Mouse (Mus musculus): ENCODE data around the gene Gal. TPM values are rescaled to one million over a fixed set of nuclear protein-coding genes. Genes with fewer than 3 reads are reported as not detected.
A peak's percentile ranks its signal among the peaks of the same experiment; 100 is the strongest.

Gene Gal
- polyA plus RNA-seq, 1 experiment: not detected

- Histone ChIP-seq H3K79me2 (ENCODE audit: control insufficient read depth, insufficient read depth) (no peaks in the 10 kb centered on the region), H3K36me3 (ENCODE audit: control insufficient read depth, insufficient read depth) (no peaks in the 10 kb centered on the region), H3K27me3 (ENCODE audit: control insufficient read depth, insufficient read depth, insufficient read length) (no peaks in the 10 kb centered on the region), H3K4me3 (ENCODE audit: insufficient read depth, poor library complexity, severe bottlenecking) (no peak overlapping the region), H3ac (ENCODE audit: control insufficient read depth, insufficient read length, low read depth) (no peak overlapping the region), H3K79me3 (ENCODE audit: low read depth) (no peaks in the 10 kb centered on the region)
- TF ChIP-seq USF1 (IDR thresholded peaks at IDR 0.05; ENCODE audit: low read depth) (no peak), MYOD1 (IDR thresholded peaks at IDR 0.05; ENCODE audit: control insufficient read depth, insufficient read length, low read depth) (peak; percentile 95)
Measured at GRCm38 (mm10) chr19:3419251-3419650, 4.9 kb upstream of the Gal start.

- no peaks in the 10 kb centered on the region for H3K27me3 ChIP-seq (ENCODE audit: control insufficient read depth, insufficient read depth, insufficient read length)
- no peaks in the 10 kb centered on the region for H3K79me2 ChIP-seq (ENCODE audit: control insufficient read depth, insufficient read depth)
- no peak overlapping the region for H3ac ChIP-seq (ENCODE audit: control insufficient read depth, insufficient read length, low read depth)
- TF ChIP-seq MAX (IDR thresholded peaks at IDR 0.05): no peak
- no peak for TF ChIP-seq MYOG (IDR thresholded peaks at IDR 0.05; ENCODE audit: control insufficient read depth, extremely low read depth, insufficient read length)
- TF ChIP-seq MYOD1 (IDR thresholded peaks at IDR 0.05; ENCODE audit: control insufficient read depth, insufficient read length, low read depth): no peak
- TF ChIP-seq USF1 (IDR thresholded peaks at IDR 0.05; ENCODE audit: low read depth): no peak
- no peak for TF ChIP-seq CEBPB (IDR thresholded peaks at IDR 0.05; ENCODE audit: low read depth)
- TF ChIP-seq CTCF (IDR thresholded peaks at IDR 0.05; ENCODE audit: control insufficient read depth, insufficient read depth, insufficient read length): no peak
- TF ChIP-seq FOSL1 (IDR thresholded peaks at IDR 0.05; ENCODE audit: insufficient read depth, low read length, poor library complexity, severe bottlenecking): no peak
- H3K79me3 ChIP-seq (ENCODE audit: low read depth): no peaks in the 10 kb centered on the region
- H3K4me3 ChIP-seq (ENCODE audit: insufficient read depth, poor library complexity, severe bottlenecking): no peak overlapping the region
- no peaks in the 10 kb centered on the region for H3K36me3 ChIP-seq (ENCODE audit: control insufficient read depth, insufficient read depth)
Measured at GRCm38 (mm10) chr19:3405531-3406281, 8.6 kb downstream of the Gal start.

DNA sequence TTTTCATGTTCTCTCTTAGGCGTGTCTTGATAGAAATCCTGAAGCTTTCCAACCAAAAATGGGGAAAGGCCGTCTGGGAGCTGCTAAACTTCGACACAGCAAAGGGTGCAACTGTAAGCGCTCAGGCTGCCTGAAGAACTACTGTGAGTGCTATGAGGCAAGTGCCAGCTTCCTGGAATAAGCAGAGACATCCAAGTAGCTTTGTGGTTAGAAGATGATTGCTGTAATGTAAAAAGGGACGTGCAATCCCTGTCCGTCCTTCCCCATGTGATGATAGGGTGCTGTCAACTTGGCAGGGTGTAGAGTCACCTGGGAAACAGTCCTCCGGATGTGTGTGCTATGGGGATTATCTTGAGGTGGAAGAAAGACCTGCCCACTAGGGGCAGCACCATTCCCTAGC, 10.3 kb downstream of the Gal start:
- H3K79me2 ChIP-seq (ENCODE audit: control insufficient read depth, insufficient read depth): no peaks in the 10 kb centered on the region
- H3K4me3 ChIP-seq (ENCODE audit: insufficient read depth, poor library complexity, severe bottlenecking): no peak overlapping the region
- H3K36me3 ChIP-seq (ENCODE audit: control insufficient read depth, insufficient read depth): no peaks in the 10 kb centered on the region
- TF ChIP-seq USF1 (IDR thresholded peaks at IDR 0.05; ENCODE audit: low read depth) (no peak), CTCF (IDR thresholded peaks at IDR 0.05; ENCODE audit: control insufficient read depth, insufficient read depth, insufficient read length) (no peak), MYOD1 (IDR thresholded peaks at IDR 0.05; ENCODE audit: control insufficient read depth, insufficient read length, low read depth) (no peak), MYOG (IDR thresholded peaks at IDR 0.05; ENCODE audit: control insufficient read depth, extremely low read depth, insufficient read length) (no peak), MAX (IDR thresholded peaks at IDR 0.05) (no peak), FOSL1 (IDR thresholded peaks at IDR 0.05; ENCODE audit: insufficient read depth, low read length, poor library complexity, severe bottlenecking) (no peak), CEBPB (IDR thresholded peaks at IDR 0.05; ENCODE audit: low read depth) (no peak)
- H3K27me3 ChIP-seq (ENCODE audit: control insufficient read depth, insufficient read depth, insufficient read length): no peaks in the 10 kb centered on the region
- H3K79me3 ChIP-seq (ENCODE audit: low read depth): no peaks in the 10 kb centered on the region
- H3ac ChIP-seq (ENCODE audit: control insufficient read depth, insufficient read length, low read depth): no peak overlapping the region

- Histone ChIP-seq H3K79me3 (ENCODE audit: low read depth) (no peaks in the 10 kb centered on the region), H3K4me3 (ENCODE audit: insufficient read depth, poor library complexity, severe bottlenecking) (no peak overlapping the region), H3K36me3 (ENCODE audit: control insufficient read depth, insufficient read depth) (no peaks in the 10 kb centered on the region), H3K27me3 (ENCODE audit: control insufficient read depth, insufficient read depth, insufficient read length) (no peaks in the 10 kb centered on the region), H3ac (ENCODE audit: control insufficient read depth, insufficient read length, low read depth) (no peak overlapping the region), H3K79me2 (ENCODE audit: control insufficient read depth, insufficient read depth) (no peaks in the 10 kb centered on the region)
- TF ChIP-seq CTCF (IDR thresholded peaks at IDR 0.05; ENCODE audit: control insufficient read depth, insufficient read depth, insufficient read length) (no peak), MYOG (IDR thresholded peaks at IDR 0.05; ENCODE audit: control insufficient read depth, extremely low read depth, insufficient read length) (no peak), FOSL1 (IDR thresholded peaks at IDR 0.05; ENCODE audit: insufficient read depth, low read length, poor library complexity, severe bottlenecking) (no peak)
Measured at GRCm38 (mm10) chr19:3402390-3402789, 12.0 kb downstream of the Gal start.

- TF ChIP-seq MAX (IDR thresholded peaks at IDR 0.05) (no peak), CTCF (IDR thresholded peaks at IDR 0.05; ENCODE audit: control insufficient read depth, insufficient read depth, insufficient read length) (no peak), MYOG (IDR thresholded peaks at IDR 0.05; ENCODE audit: control insufficient read depth, extremely low read depth, insufficient read length) (no peak), FOSL1 (IDR thresholded peaks at IDR 0.05; ENCODE audit: insufficient read depth, low read length, poor library complexity, severe bottlenecking) (no peak), MYOD1 (IDR thresholded peaks at IDR 0.05; ENCODE audit: control insufficient read depth, insufficient read length, low read depth) (no peak), USF1 (IDR thresholded peaks at IDR 0.05; ENCODE audit: low read depth) (no peak), CEBPB (IDR thresholded peaks at IDR 0.05; ENCODE audit: low read depth) (no peak)
- Histone ChIP-seq H3ac (ENCODE audit: control insufficient read depth, insufficient read length, low read depth) (no peak overlapping the region), H3K27me3 (ENCODE audit: control insufficient read depth, insufficient read depth, insufficient read length) (no peaks in the 10 kb centered on the region)
Measured at GRCm38 (mm10) chr19:3401943-3402342, 12.4 kb downstream of the Gal start.

DNA sequence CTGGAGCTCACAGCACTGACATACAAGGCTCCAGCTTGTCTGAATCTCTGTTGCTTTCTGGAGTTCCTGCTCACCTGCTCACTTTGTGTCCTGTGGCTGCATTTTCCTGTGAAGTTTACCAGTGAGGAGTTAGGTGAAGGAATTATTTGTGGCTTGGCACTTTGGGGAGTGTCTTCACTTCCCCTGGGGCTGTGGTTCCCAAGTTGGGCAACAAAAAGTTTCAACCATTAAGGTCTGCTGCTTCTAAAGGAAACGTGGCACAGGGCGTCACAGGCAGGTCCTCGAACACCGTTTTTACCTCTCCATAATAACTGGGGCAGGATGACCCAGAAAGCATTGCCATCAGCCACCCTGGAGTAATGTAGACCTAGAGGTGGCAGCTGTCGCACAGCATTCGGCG, 12.8 kb downstream of the Gal start:
- Histone ChIP-seq H3K36me3 (ENCODE audit: control insufficient read depth, insufficient read depth) (no peaks in the 10 kb centered on the region), H3K79me3 (ENCODE audit: low read depth) (no peaks in the 10 kb centered on the region), H3K27me3 (ENCODE audit: control insufficient read depth, insufficient read depth, insufficient read length) (no peaks in the 10 kb centered on the region), H3ac (ENCODE audit: control insufficient read depth, insufficient read length, low read depth) (no peak overlapping the region), H3K79me2 (ENCODE audit: control insufficient read depth, insufficient read depth) (no peaks in the 10 kb centered on the region), H3K4me3 (ENCODE audit: insufficient read depth, poor library complexity, severe bottlenecking) (no peak overlapping the region)
- no peak for TF ChIP-seq USF1 (IDR thresholded peaks at IDR 0.05; ENCODE audit: low read depth)
- TF ChIP-seq MYOG (IDR thresholded peaks at IDR 0.05; ENCODE audit: control insufficient read depth, extremely low read depth, insufficient read length): no peak

More at GRCm38 (mm10) chr19:3401943-3402342, 12.4 kb downstream of the Gal start:
- Histone ChIP-seq H3K36me3 (ENCODE audit: control insufficient read depth, insufficient read depth) (no peaks in the 10 kb centered on the region), H3K4me3 (ENCODE audit: insufficient read depth, poor library complexity, severe bottlenecking) (no peak overlapping the region), H3K79me2 (ENCODE audit: control insufficient read depth, insufficient read depth) (no peaks in the 10 kb centered on the region), H3K79me3 (ENCODE audit: low read depth) (no peaks in the 10 kb centered on the region)

All from C2C12 (cell line).